In genomic region chr11:80614949-80615725, GRCm38 (mm10) we compare ENCODE assay signal across 1 mouse cellular context.
TF ChIP-seq lines count a peak whose summit lies in the region.

No protein-coding gene starts in this region.

TF ChIP-seq in MEL, 35 proteins besides CTCF, POLR2A, EP300 and RAD21 (continued from another document):
- TF ChIP-seq ZMIZ1 (IDR thresholded peaks at IDR 0.05; ENCODE audit: low read depth, low read length), result no peak
- no peak for TF ChIP-seq POLR2AphosphoS2 (IDR thresholded peaks at IDR 0.05; ENCODE audit: low read length)
- TF ChIP-seq TAL1 (IDR thresholded peaks at IDR 0.05; ENCODE audit: low read length), result peak; percentile 83
- TF ChIP-seq ZC3H11A (IDR thresholded peaks at IDR 0.05; ENCODE audit: low read depth, low read length), result no peak
- no peak for TF ChIP-seq NELFE (IDR thresholded peaks at IDR 0.05; ENCODE audit: low read depth, low read length)
- no peak for TF ChIP-seq MAFK (IDR thresholded peaks at IDR 0.05; ENCODE audit: borderline replicate concordance, low read depth, low read length)
- peak; percentile 73 for TF ChIP-seq ETS1 (IDR thresholded peaks at IDR 0.05; ENCODE audit: low read depth, low read length)
- no peak for TF ChIP-seq POLR2AphosphoS5 (IDR thresholded peaks at IDR 0.05; ENCODE audit: borderline replicate concordance, low read depth, low read length)
- peak; percentile 49; the same call in 1 of the 2 replicates for TF ChIP-seq MXI1 (IDR thresholded peaks at IDR 0.05; ENCODE audit: low read depth, low read length)
- no peak for TF ChIP-seq USF1 (IDR thresholded peaks at IDR 0.05; ENCODE audit: low read depth, low read length)
- TF ChIP-seq GABPA (IDR thresholded peaks at IDR 0.05; ENCODE audit: low read depth, low read length), result no peak
TF ChIP-seq in MEL: peak in this region for 10.
